Mouse (Mus musculus) ovary, adult 18-20 months (tissue): ENCODE measurements at regions not wholly inside any gene's neighbourhood (a gene's known extent, or its start where the extent isn't known, plus 50 kb on each side); places are given as distances from the start of the nearest gene placed in this dataset.
A peak's percentile ranks its signal among the peaks of the same experiment; 100 is the strongest.

Experiments
- DNase-seq: peaks from one replicate; pipeline ENCODE4 v3.0.0; 2022; ENCODE audit warnings: low spot score, mixed read lengths

- peak; percentile 43 for DNase-seq
Measured at GRCm38 (mm10) chr17:84028157-84028970, 159.4 kb downstream of the Zfp36l2 start.

GRCm38 (mm10) chr17:84027275-84027674 lies 160.5 kb downstream of the Zfp36l2 start:
- DNase-seq, result no peak

GRCm38 (mm10) chr17:84026110-84026509 lies 161.6 kb downstream of the Zfp36l2 start:
- peak; percentile 78 for DNase-seq

GRCm38 (mm10) chr17:84022358-84022757 lies 165.4 kb downstream of the Zfp36l2 start:
- DNase-seq, result no peak

GRCm38 (mm10) chr17:84018817-84019216 lies 168.9 kb downstream of the Zfp36l2 start:
- no peak for DNase-seq

- DNase-seq, result no peak
Measured at GRCm38 (mm10) chr17:84017891-84018290, 169.9 kb downstream of the Zfp36l2 start.

- DNase-seq, result no peak
Measured at GRCm38 (mm10) chr17:84014287-84015039, 166.7 kb upstream of the Haao start.

GRCm38 (mm10) chr17:84010492-84011060 lies 162.8 kb upstream of the Haao start:
- no peak for DNase-seq

GRCm38 (mm10) chr17:84009966-84010365 lies 162.2 kb upstream of the Haao start:
- no peak for DNase-seq

- no peak for DNase-seq
Measured at GRCm38 (mm10) chr17:84009194-84009593, 161.4 kb upstream of the Haao start.

- DNase-seq, result no peak
Measured at GRCm38 (mm10) chr17:84008682-84009052, 160.9 kb upstream of the Haao start.

GRCm38 (mm10) chr17:84008035-84008681 lies 160.4 kb upstream of the Haao start:
- DNase-seq, result no peak

GRCm38 (mm10) chr17:84006748-84007147 lies 159.0 kb upstream of the Haao start:
- no peak for DNase-seq

- DNase-seq, result no peak
Measured at GRCm38 (mm10) chr17:84004237-84004636, 156.5 kb upstream of the Haao start.

- DNase-seq, result no peak
Measured at GRCm38 (mm10) chr17:84003489-84004234, 155.9 kb upstream of the Haao start.

- DNase-seq, result no peak
Measured at GRCm38 (mm10) chr17:84002939-84003338, 155.2 kb upstream of the Haao start.

GRCm38 (mm10) chr17:84002327-84002726 lies 154.6 kb upstream of the Haao start:
- no peak for DNase-seq

- DNase-seq, result no peak
Measured at GRCm38 (mm10) chr17:84000115-84000514, 152.4 kb upstream of the Haao start.

GRCm38 (mm10) chr17:83998972-83999545 lies 151.3 kb upstream of the Haao start:
- no peak for DNase-seq

GRCm38 (mm10) chr17:83998341-83998740 lies 150.6 kb upstream of the Haao start:
- DNase-seq, result no peak

- DNase-seq, result no peak
Measured at GRCm38 (mm10) chr17:83997778-83998177, 150.0 kb upstream of the Haao start.
